Mouse (Mus musculus) hindbrain, embryonic 11.5 days (tissue): ENCODE data around the gene Tpo. TPM values are rescaled to one million over a fixed set of nuclear protein-coding genes. Genes with fewer than 3 reads are reported as not detected.

Experiments used
- ATAC-seq: fragments of 200-750 bp; cut with Nextera tagmentation; 2 replicates; pipeline ENCODE4 v1.8.0; 2017; ENCODE audit warnings: mild to moderate bottlenecking, moderate TSS enrichment, moderate library complexity; ENCODE audit not compliant: low FRiP score
- DNase-seq: peaks from one replicate; pipeline ENCODE4 v3.0.0-alpha.2; 2015; ENCODE audit warnings: low spot score
- H3K27ac ChIP-seq: fragments of 300-500 bp; sonication (generic); 2 replicates; pipeline ENCODE4 v1.5.1; 2014; ENCODE audit warnings: mild to moderate bottlenecking, low read depth, low read length
- H3K27me3 ChIP-seq: fragments of 300-500 bp; sonication (generic); 2 replicates; pipeline ENCODE4 v1.6.1; 2014; ENCODE audit warnings: mild to moderate bottlenecking, low read length, moderate library complexity, mixed read lengths; ENCODE audit not compliant: control insufficient read depth, insufficient read depth
- H3K36me3 ChIP-seq: fragments of 300-500 bp; sonication (generic); 2 replicates; pipeline ENCODE4 v1.6.1; 2014; ENCODE audit warnings: mild to moderate bottlenecking, low read length, moderate library complexity, mixed read lengths; ENCODE audit not compliant: control insufficient read depth, insufficient read depth
- H3K4me1 ChIP-seq: fragments of 300-500 bp; sonication (generic); replicated peaks from 2 replicates; pipeline ENCODE4 v1.6.1; 2014; ENCODE audit warnings: low read length, mixed read lengths; ENCODE audit not compliant: control insufficient read depth, insufficient read depth
- H3K4me2 ChIP-seq: fragments of 300-500 bp; sonication (generic); replicated peaks from 2 replicates; pipeline ENCODE4 v1.6.1; 2014; ENCODE audit warnings: mild to moderate bottlenecking, low read depth, low read length
- H3K4me3 ChIP-seq: fragments of 300-500 bp; sonication (generic); 2 replicates; pipeline ENCODE4 v1.5.1; 2014; ENCODE audit warnings: low read depth, low read length
- H3K9ac ChIP-seq: fragments of 300-500 bp; sonication (generic); 2 replicates; pipeline ENCODE4 v1.6.1; 2014; ENCODE audit warnings: low read depth, low read length
- H3K9me3 ChIP-seq: fragments of 300-500 bp; sonication (generic); 2 replicates; pipeline ENCODE4 v1.6.1; 2016; ENCODE audit warnings: low read length; ENCODE audit not compliant: control insufficient read depth
- WGBS: fragments of 180-500 bp; shearing (Covaris S2); extraction: QIAGEN DNeasy Blood & Tissue Kit; methylation state at CpG from one replicate; pipeline ENCODE4 v1.1.7; 2014; 5-methylcytosine and 5-hydroxymethylcytosine counted together
- polyA plus RNA-seq: library from polyadenylated mRNA; unstranded; fragments of >200 nt; fragmentation: Nextera tagmentation; extraction: Ambion mirVana; gene quantifications from 2 replicates; pipeline ENCODE4 v1.2.1, GENCODE M21; 2014

Gene Tpo
- polyA plus RNA-seq, 1 experiment from 2014 or later = not detected

- Histone ChIP-seq H3K9ac (no peak overlapping the region), H3K27me3 (no peaks in the 10 kb centered on the region), H3K4me2 (no peak overlapping the region), H3K9me3 (no peaks in the 10 kb centered on the region), H3K36me3 (no peaks in the 10 kb centered on the region), H3K4me3 (no peak overlapping the region), H3K27ac (no peak overlapping the region), H3K4me1 (no peaks in the 10 kb centered on the region)
- WGBS = 77% methylated on average over 14 of the region's 14 CpGs
- DNase-seq (no peak), ATAC-seq (no peak)
These were observed 22.5 kb downstream of the Tpo start for GRCm38 (mm10) chr12:30109646-30110605.

- Histone ChIP-seq H3K4me1 (no peaks in the 10 kb centered on the region), H3K36me3 (no peaks in the 10 kb centered on the region), H3K27ac (no peak overlapping the region), H3K9me3 (no peaks in the 10 kb centered on the region), H3K4me3 (no peak overlapping the region), H3K27me3 (no peaks in the 10 kb centered on the region), H3K9ac (no peak overlapping the region), H3K4me2 (no peak overlapping the region)
- ATAC-seq (no peak), DNase-seq (no peak)
- WGBS = 36% methylated on average over 29 of the region's 29 CpGs
These were observed 29.4 kb downstream of the Tpo start for GRCm38 (mm10) chr12:30102891-30103565.

- ATAC-seq = no peak
- no peaks in the 10 kb centered on the region for H3K9me3 ChIP-seq
- no peak overlapping the region for H3K4me3 ChIP-seq
- no peaks in the 10 kb centered on the region for H3K36me3 ChIP-seq
- no peak overlapping the region for H3K4me2 ChIP-seq
- DNase-seq = no peak
- H3K27ac ChIP-seq = no peak overlapping the region
- no peak overlapping the region for H3K9ac ChIP-seq
- H3K27me3 ChIP-seq = no peaks in the 10 kb centered on the region
- WGBS = 91% methylated on average over 5 of the region's 5 CpGs
- no peaks in the 10 kb centered on the region for H3K4me1 ChIP-seq
These were observed 40.3 kb downstream of the Tpo start for GRCm38 (mm10) chr12:30092081-30092480.

GRCm38 (mm10) chr12:30083971-30084370 is 48.5 kb downstream of the Tpo start:
- Histone ChIP-seq H3K4me3 (no peak overlapping the region), H3K9me3 (no peaks in the 10 kb centered on the region), H3K9ac (no peak overlapping the region), H3K27me3 (no peaks in the 10 kb centered on the region), H3K4me1 (no peaks in the 10 kb centered on the region), H3K27ac (no peak overlapping the region), H3K36me3 (no peaks in the 10 kb centered on the region), H3K4me2 (no peak overlapping the region)
- ATAC-seq (no peak), DNase-seq (no peak)
- WGBS = 88% methylated on average over 3 of the region's 3 CpGs

GRCm38 (mm10) chr12:30077056-30077455 is 55.4 kb downstream of the Tpo start:
- WGBS = 95% methylated on average over 9 of the region's 11 CpGs

GRCm38 (mm10) chr12:30076316-30076715 is 56.1 kb downstream of the Tpo start:
- DNase-seq (no peak), ATAC-seq (no peak)
- H3K27ac ChIP-seq = no peak overlapping the region
- H3K9ac ChIP-seq = no peak overlapping the region
- H3K36me3 ChIP-seq = no peaks in the 10 kb centered on the region
- WGBS = 70% methylated on average over 2 of the region's 2 CpGs
- H3K9me3 ChIP-seq = no peaks in the 10 kb centered on the region
- H3K4me3 ChIP-seq = no peak overlapping the region
- no peaks in the 10 kb centered on the region for H3K4me1 ChIP-seq
- no peak overlapping the region for H3K4me2 ChIP-seq
- no peaks in the 10 kb centered on the region for H3K27me3 ChIP-seq

More at GRCm38 (mm10) chr12:30077056-30077455, 55.4 kb downstream of the Tpo start:
- DNase-seq (no peak), ATAC-seq (no peak)
- H3K9me3 ChIP-seq = no peaks in the 10 kb centered on the region
- no peak overlapping the region for H3K9ac ChIP-seq
- H3K4me2 ChIP-seq = no peak overlapping the region
- H3K4me1 ChIP-seq = no peaks in the 10 kb centered on the region
- no peaks in the 10 kb centered on the region for H3K36me3 ChIP-seq
- no peak overlapping the region for H3K27ac ChIP-seq
- no peak overlapping the region for H3K4me3 ChIP-seq
- H3K27me3 ChIP-seq = no peaks in the 10 kb centered on the region

- H3K36me3 ChIP-seq = no peaks in the 10 kb centered on the region
- no peak overlapping the region for H3K4me3 ChIP-seq
- H3K27ac ChIP-seq = no peak overlapping the region
- no peak overlapping the region for H3K4me2 ChIP-seq
- ATAC-seq (no peak), DNase-seq (no peak)
- WGBS = 80% methylated on average over 2 of the region's 2 CpGs
- no peaks in the 10 kb centered on the region for H3K4me1 ChIP-seq
- no peak overlapping the region for H3K9ac ChIP-seq
- no peaks in the 10 kb centered on the region for H3K9me3 ChIP-seq
- no peaks in the 10 kb centered on the region for H3K27me3 ChIP-seq
These were observed 63.1 kb downstream of the Tpo start for GRCm38 (mm10) chr12:30069321-30069720.

GRCm38 (mm10) chr12:30067806-30068205 is 64.6 kb downstream of the Tpo start:
- 86% methylated on average over 2 of the region's 2 CpGs for WGBS
- H3K9me3 ChIP-seq = no peaks in the 10 kb centered on the region
- no peaks in the 10 kb centered on the region for H3K27me3 ChIP-seq
- H3K27ac ChIP-seq = no peak overlapping the region
- no peak overlapping the region for H3K9ac ChIP-seq
- no peak overlapping the region for H3K4me3 ChIP-seq
- no peak overlapping the region for H3K4me2 ChIP-seq
- no peaks in the 10 kb centered on the region for H3K4me1 ChIP-seq
- DNase-seq (no peak), ATAC-seq (no peak)
- H3K36me3 ChIP-seq = no peaks in the 10 kb centered on the region
